Mouse (Mus musculus) gonadal fat pad, adult 2 months (tissue): Measurements from ENCODE around the gene Ramp2. TPM values are rescaled to one million over a fixed set of nuclear protein-coding genes. Genes with fewer than 3 reads are reported as not detected.

Experiments used
- DNase-seq: peaks from one replicate; pipeline ENCODE4 v3.0.0-alpha.2; 2012; ENCODE audit warnings: low read depth
- polyA plus RNA-seq: library from polyadenylated mRNA; depleted of rRNA; stranded (reverse); fragments of >200 nt; gene quantifications from 2 replicates; pipeline ENCODE4 v1.2.3, GENCODE M21; 2012

Gene Ramp2
- polyA plus RNA-seq, 1 experiment = 146 TPM

GRCm38 (mm10) chr11:101235429-101235828 lies 10.4 kb upstream of the Ramp2 start:
- no peak for DNase-seq

GRCm38 (mm10) chr11:101236782-101237181 lies 9.0 kb upstream of the Ramp2 start:
- DNase-seq = no peak

- DNase-seq = no peak
Measured at GRCm38 (mm10) chr11:101238071-101238647, 7.7 kb upstream of the Ramp2 start.

GRCm38 (mm10) chr11:101245071-101245470 lies 757 bp upstream of the Ramp2 start:
- no peak for DNase-seq

GRCm38 (mm10) chr11:101246702-101247012 lies 829 bp downstream of the Ramp2 start:
- no peak for DNase-seq

GRCm38 (mm10) chr11:101247521-101248030 lies 1.7 kb downstream of the Ramp2 start:
- no peak for DNase-seq

- DNase-seq = no peak
Measured at GRCm38 (mm10) chr11:101248258-101248994, 2.6 kb downstream of the Ramp2 start.

GRCm38 (mm10) chr11:101251031-101251430 lies 5.2 kb downstream of the Ramp2 start:
- no peak for DNase-seq

- DNase-seq = no peak
Measured at GRCm38 (mm10) chr11:101252941-101253340, 7.1 kb downstream of the Ramp2 start.

GRCm38 (mm10) chr11:101253613-101254389 lies 8.0 kb downstream of the Ramp2 start, which contains the start of gene Vps25:
TSS of gene Vps25 (plus strand) at chr11:101253707.
- no peak for DNase-seq

- DNase-seq = no peak
Measured at GRCm38 (mm10) chr11:101255826-101256775, 10.3 kb downstream of the Ramp2 start.

- DNase-seq = no peak
Measured at GRCm38 (mm10) chr11:101259261-101259712, 13.5 kb downstream of the Ramp2 start.

GRCm38 (mm10) chr11:101259948-101260825 lies 14.4 kb downstream of the Ramp2 start, which contains the start of gene Wnk4:
TSS of gene Wnk4 (plus strand) at chr11:101260567.
- no peak for DNase-seq

- DNase-seq = no peak
Measured at GRCm38 (mm10) chr11:101260826-101261380, 15.1 kb downstream of the Ramp2 start.

- DNase-seq = no peak
Measured at GRCm38 (mm10) chr11:101262272-101262967, 16.6 kb downstream of the Ramp2 start.

- DNase-seq = no peak
Measured at GRCm38 (mm10) chr11:101263138-101263988, 17.5 kb downstream of the Ramp2 start.

- DNase-seq = no peak
Measured at GRCm38 (mm10) chr11:101263989-101264280, 18.1 kb downstream of the Ramp2 start.

- DNase-seq = no peak
Measured at GRCm38 (mm10) chr11:101264954-101265471, 19.2 kb downstream of the Ramp2 start.
